Mouse (Mus musculus): ENCODE measurements at regions not wholly inside any gene's neighbourhood (a gene's known extent, or its start where the extent isn't known, plus 50 kb on each side); places are given as distances from the start of the nearest gene placed in this dataset.

GRCm38 (mm10) chr12:71393752-71394151 is 84.1 kb downstream of the Dact1 start:
- Histone ChIP-seq H3K9me3 (ENCODE audit: control insufficient read depth, low read length) (no peaks in the 10 kb centered on the region), H3K27ac (ENCODE audit: low read length) (no peak overlapping the region), H3K4me1 (replicated peaks; ENCODE audit: control insufficient read depth, insufficient read depth, low read length) (no peaks in the 10 kb centered on the region), H3K4me2 (ENCODE audit: low read length) (no peak overlapping the region), H3K36me3 (ENCODE audit: control insufficient read depth, insufficient read depth) (no peaks in the 10 kb centered on the region), H3K9ac (replicated peaks; ENCODE audit: low read depth, low read length) (no peak overlapping the region), H3K27me3 (replicated peaks; ENCODE audit: control insufficient read depth, insufficient read depth, low read length) (no peaks in the 10 kb centered on the region), H3K4me3 (replicated peaks; ENCODE audit: low read length) (no peak overlapping the region)
- no peak for ATAC-seq
- WGBS, result 90% methylated on average over 1 of the region's 1 CpGs

- Histone ChIP-seq H3K9ac (replicated peaks; ENCODE audit: low read depth, low read length) (no peak overlapping the region), H3K4me3 (replicated peaks; ENCODE audit: low read length) (no peak overlapping the region), H3K36me3 (ENCODE audit: control insufficient read depth, insufficient read depth) (no peaks in the 10 kb centered on the region), H3K27ac (ENCODE audit: low read length) (no peak overlapping the region), H3K27me3 (replicated peaks; ENCODE audit: control insufficient read depth, insufficient read depth, low read length) (no peaks in the 10 kb centered on the region), H3K9me3 (ENCODE audit: control insufficient read depth, low read length) (no peaks in the 10 kb centered on the region), H3K4me1 (replicated peaks; ENCODE audit: control insufficient read depth, insufficient read depth, low read length) (0 out of 2 replicates have a peak, but pooled peaks cover 2% of the 10 kb centered on the region), H3K4me2 (ENCODE audit: low read length) (no peak overlapping the region)
- 92% methylated on average over 7 of the region's 7 CpGs for WGBS
- ATAC-seq, result no peak
Measured at GRCm38 (mm10) chr12:71397456-71397855, 87.8 kb downstream of the Dact1 start.

DNA sequence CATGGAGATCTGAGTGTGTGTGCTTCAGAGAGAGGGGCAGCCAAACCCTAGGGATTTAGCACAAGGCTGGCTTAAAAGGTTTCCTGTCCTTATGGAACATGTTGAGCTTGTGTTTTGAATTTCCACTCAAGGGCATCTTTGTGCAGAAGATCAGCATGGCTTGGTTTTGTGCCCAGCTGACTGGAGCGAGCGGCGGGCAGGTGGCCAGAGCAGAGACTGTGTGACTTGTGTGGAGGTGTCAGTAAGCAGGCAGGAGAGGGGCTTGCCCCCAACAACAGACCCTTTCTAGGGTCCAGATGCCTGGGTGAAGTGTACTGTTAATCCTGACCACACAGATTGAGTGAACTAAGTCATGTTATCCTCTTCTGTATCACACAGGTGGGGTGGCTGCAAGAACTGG is 89.0 kb downstream of the Dact1 start:
- H3K9me3 ChIP-seq (ENCODE audit: control insufficient read depth, low read length), result no peaks in the 10 kb centered on the region
- ATAC-seq, result no peak
- H3K4me1 ChIP-seq (replicated peaks; ENCODE audit: control insufficient read depth, insufficient read depth, low read length), result 0 out of 2 replicates have a peak, but pooled peaks cover 2% of the 10 kb centered on the region
- no peaks in the 10 kb centered on the region for H3K36me3 ChIP-seq (ENCODE audit: control insufficient read depth, insufficient read depth)
- no peak overlapping the region for H3K4me2 ChIP-seq (ENCODE audit: low read length)
- no peak overlapping the region for H3K27ac ChIP-seq (ENCODE audit: low read length)
- H3K27me3 ChIP-seq (replicated peaks; ENCODE audit: control insufficient read depth, insufficient read depth, low read length), result no peaks in the 10 kb centered on the region
- H3K9ac ChIP-seq (replicated peaks; ENCODE audit: low read depth, low read length), result no peak overlapping the region
- no peak overlapping the region for H3K4me3 ChIP-seq (replicated peaks; ENCODE audit: low read length)
- 84% methylated on average over 3 of the region's 3 CpGs for WGBS

GRCm38 (mm10) chr12:71400201-71400600 is 90.5 kb downstream of the Dact1 start:
- H3K27ac ChIP-seq (ENCODE audit: low read length), result no peak overlapping the region
- no peak overlapping the region for H3K9ac ChIP-seq (replicated peaks; ENCODE audit: low read depth, low read length)
- 82% methylated on average over 6 of the region's 6 CpGs for WGBS

GRCm38 (mm10) chr12:71401621-71402416 is 92.1 kb downstream of the Dact1 start:
- H3K9me3 ChIP-seq (ENCODE audit: control insufficient read depth, low read length), result no peaks in the 10 kb centered on the region
- H3K9ac ChIP-seq (replicated peaks; ENCODE audit: low read depth, low read length), result no peak overlapping the region
- 0 out of 2 replicates have a peak, but pooled peaks cover 2% of the 10 kb centered on the region for H3K4me1 ChIP-seq (replicated peaks; ENCODE audit: control insufficient read depth, insufficient read depth, low read length)
- 29% methylated on average over 6 of the region's 6 CpGs for WGBS
- H3K36me3 ChIP-seq (ENCODE audit: control insufficient read depth, insufficient read depth), result no peaks in the 10 kb centered on the region
- H3K27me3 ChIP-seq (replicated peaks; ENCODE audit: control insufficient read depth, insufficient read depth, low read length), result no peaks in the 10 kb centered on the region
- no peak overlapping the region for H3K27ac ChIP-seq (ENCODE audit: low read length)
- no peak overlapping the region for H3K4me3 ChIP-seq (replicated peaks; ENCODE audit: low read length)
- no peak for ATAC-seq
- no peak overlapping the region for H3K4me2 ChIP-seq (ENCODE audit: low read length)

More at GRCm38 (mm10) chr12:71400201-71400600, 90.5 kb downstream of the Dact1 start:
- Histone ChIP-seq H3K36me3 (ENCODE audit: control insufficient read depth, insufficient read depth) (no peaks in the 10 kb centered on the region), H3K4me1 (replicated peaks; ENCODE audit: control insufficient read depth, insufficient read depth, low read length) (0 out of 2 replicates have a peak, but pooled peaks cover 2% of the 10 kb centered on the region), H3K4me2 (ENCODE audit: low read length) (no peak overlapping the region), H3K4me3 (replicated peaks; ENCODE audit: low read length) (no peak overlapping the region), H3K27me3 (replicated peaks; ENCODE audit: control insufficient read depth, insufficient read depth, low read length) (no peaks in the 10 kb centered on the region), H3K9me3 (ENCODE audit: control insufficient read depth, low read length) (no peaks in the 10 kb centered on the region)
- no peak for ATAC-seq

GRCm38 (mm10) chr12:71407294-71407693 is 97.6 kb downstream of the Dact1 start:
- peaks cover 3% of the 10 kb centered on the region for H3K4me1 ChIP-seq (replicated peaks; ENCODE audit: control insufficient read depth, insufficient read depth, low read length)
- H3K27me3 ChIP-seq (replicated peaks; ENCODE audit: control insufficient read depth, insufficient read depth, low read length), result no peaks in the 10 kb centered on the region
- ATAC-seq, result no peak

DNA sequence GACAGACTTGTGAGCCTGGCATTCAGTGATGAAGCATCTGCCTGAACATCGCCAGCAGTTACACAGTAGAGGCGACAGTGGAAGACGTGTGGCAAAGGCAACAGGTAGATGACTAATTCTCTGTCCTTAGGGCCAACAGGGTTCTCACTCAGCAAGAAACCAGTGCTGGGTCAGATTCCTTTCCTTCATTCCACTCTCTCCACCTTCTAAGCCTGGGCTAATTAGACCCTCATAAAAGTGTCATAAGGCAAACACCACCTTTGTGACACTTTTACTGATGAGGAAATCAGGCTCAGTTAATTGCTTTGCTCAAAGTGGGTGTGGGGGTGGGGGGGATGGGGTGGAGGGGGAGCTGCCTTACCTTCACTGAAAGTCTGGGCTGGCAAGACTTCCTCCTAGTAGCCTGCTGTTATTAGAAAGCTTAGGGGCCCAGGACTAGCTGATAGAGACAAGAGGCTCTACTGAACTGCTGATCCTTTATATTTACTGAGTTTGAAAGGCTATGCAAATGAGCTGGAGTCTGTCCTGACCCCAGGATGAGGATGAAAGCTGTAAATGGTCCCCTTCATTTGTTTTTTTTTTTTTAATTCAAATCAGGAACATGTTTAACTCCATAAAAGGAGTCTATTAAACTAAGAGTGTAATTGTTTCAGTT is 98.8 kb downstream of the Dact1 start:
- Histone ChIP-seq H3K9ac (replicated peaks; ENCODE audit: low read depth, low read length) (no peak overlapping the region), H3K36me3 (ENCODE audit: control insufficient read depth, insufficient read depth) (no peaks in the 10 kb centered on the region), H3K9me3 (ENCODE audit: control insufficient read depth, low read length) (no peaks in the 10 kb centered on the region), H3K4me2 (ENCODE audit: low read length) (no peak overlapping the region), H3K27ac (ENCODE audit: low read length) (no peak overlapping the region), H3K4me1 (replicated peaks; ENCODE audit: control insufficient read depth, insufficient read depth, low read length) (peaks cover 3% of the 10 kb centered on the region), H3K4me3 (replicated peaks; ENCODE audit: low read length) (no peak overlapping the region), H3K27me3 (replicated peaks; ENCODE audit: control insufficient read depth, insufficient read depth, low read length) (no peaks in the 10 kb centered on the region)
- ATAC-seq, result peak; percentile 54; the same call in 1 of the 2 replicates
- WGBS, result 31% methylated on average over 3 of the region's 3 CpGs

More at GRCm38 (mm10) chr12:71407294-71407693, 97.6 kb downstream of the Dact1 start:
- H3K9ac ChIP-seq (replicated peaks; ENCODE audit: low read depth, low read length), result no peak overlapping the region
- H3K9me3 ChIP-seq (ENCODE audit: control insufficient read depth, low read length), result no peaks in the 10 kb centered on the region
- no peak overlapping the region for H3K4me2 ChIP-seq (ENCODE audit: low read length)
- H3K36me3 ChIP-seq (ENCODE audit: control insufficient read depth, insufficient read depth), result no peaks in the 10 kb centered on the region
- 46% methylated on average over 3 of the region's 3 CpGs for WGBS
- no peak overlapping the region; the same call in 1 of the 2 replicates for H3K27ac ChIP-seq (ENCODE audit: low read length)
- no peak overlapping the region for H3K4me3 ChIP-seq (replicated peaks; ENCODE audit: low read length)

DNA sequence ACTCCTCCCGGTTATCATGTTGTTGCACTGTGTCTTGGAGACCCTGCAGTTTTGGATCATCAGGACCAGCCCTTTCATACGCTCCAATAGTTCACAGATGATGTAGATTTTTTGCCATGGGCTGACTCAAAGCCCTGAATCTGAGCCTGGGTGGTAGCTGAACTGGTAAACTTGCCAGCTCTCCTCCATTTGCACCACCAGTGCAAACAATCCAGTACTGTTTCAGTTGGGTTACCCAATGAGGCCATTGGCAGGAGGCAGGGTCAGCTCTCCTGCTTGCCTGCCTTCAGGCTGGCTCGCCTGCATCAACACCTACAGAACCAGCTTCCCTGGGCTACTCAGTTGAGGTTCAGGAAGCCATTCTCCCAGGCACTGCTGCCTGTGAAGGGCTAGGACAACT is 102.6 kb downstream of the Dact1 start:
- Histone ChIP-seq H3K4me2 (ENCODE audit: low read length) (no peak overlapping the region), H3K36me3 (ENCODE audit: control insufficient read depth, insufficient read depth) (no peaks in the 10 kb centered on the region), H3K27me3 (replicated peaks; ENCODE audit: control insufficient read depth, insufficient read depth, low read length) (no peaks in the 10 kb centered on the region), H3K4me1 (replicated peaks; ENCODE audit: control insufficient read depth, insufficient read depth, low read length) (peaks cover 3% of the 10 kb centered on the region), H3K9ac (replicated peaks; ENCODE audit: low read depth, low read length) (no peak overlapping the region), H3K27ac (ENCODE audit: low read length) (no peak overlapping the region), H3K4me3 (replicated peaks; ENCODE audit: low read length) (no peak overlapping the region), H3K9me3 (ENCODE audit: control insufficient read depth, low read length) (no peaks in the 10 kb centered on the region)
- no peak for ATAC-seq
- WGBS, result 85% methylated on average over 3 of the region's 3 CpGs

DNA sequence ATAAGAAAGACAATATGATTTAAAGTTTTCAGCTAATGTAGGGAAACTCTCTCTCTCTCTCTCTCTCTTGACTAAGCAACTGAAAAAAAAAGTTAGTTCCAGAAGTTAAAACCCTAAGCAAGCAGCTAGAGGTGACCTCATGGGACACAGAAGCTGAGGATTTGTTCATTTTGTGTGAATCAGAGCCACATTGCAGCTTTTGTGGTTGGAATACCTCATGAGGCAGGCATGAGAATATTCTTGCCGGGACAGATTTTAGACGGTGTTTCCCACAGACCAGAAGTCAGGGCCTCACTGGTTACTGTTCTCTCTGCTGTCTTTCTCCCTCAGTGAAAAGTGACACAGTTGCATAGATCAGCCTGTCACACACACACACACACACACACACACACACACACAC is 107.3 kb downstream of the Dact1 start:
- H3K27me3 ChIP-seq (replicated peaks; ENCODE audit: control insufficient read depth, insufficient read depth, low read length), result no peaks in the 10 kb centered on the region
- no peak for ATAC-seq
- H3K36me3 ChIP-seq (ENCODE audit: control insufficient read depth, insufficient read depth), result no peaks in the 10 kb centered on the region
- no peaks in the 10 kb centered on the region for H3K4me1 ChIP-seq (replicated peaks; ENCODE audit: control insufficient read depth, insufficient read depth, low read length)
- no peak overlapping the region for H3K27ac ChIP-seq (ENCODE audit: low read length)
- no peak overlapping the region for H3K4me3 ChIP-seq (replicated peaks; ENCODE audit: low read length)
- no peak overlapping the region for H3K4me2 ChIP-seq (ENCODE audit: low read length)
- H3K9ac ChIP-seq (replicated peaks; ENCODE audit: low read depth, low read length), result no peak overlapping the region
- 73% methylated on average over 2 of the region's 2 CpGs for WGBS
- H3K9me3 ChIP-seq (ENCODE audit: control insufficient read depth, low read length), result no peaks in the 10 kb centered on the region

All from forebrain, embryonic 16.5 days (tissue).